Comparison of ENCODE assay signal across 8 mouse cellular contexts in genomic region chr19:5800632-5801431, GRCm38 (mm10). TPM values are rescaled to one million over a fixed set of nuclear protein-coding genes. Genes with fewer than 3 reads are reported as not detected.
DNase-seq lines count a peak whose midpoint lies in the region; ATAC-seq and TF ChIP-seq lines count a peak whose summit lies in the region.

No protein-coding gene starts in this region.

- no peaks in the 10 kb centered on the region for H3K27me3 ChIP-seq in ES-Bruce4 (ENCODE audit: control insufficient read depth, insufficient read depth, low read length, poor library complexity, severe bottlenecking)
- no peaks in the 10 kb centered on the region for H3K27me3 ChIP-seq in embryonic facial prominence, embryonic 12.5 days
- H3K27me3 ChIP-seq in hindbrain, embryonic 16.5 days (replicated peaks; ENCODE audit: control insufficient read depth, insufficient read depth, low read length), result no peaks in the 10 kb centered on the region
- no peaks in the 10 kb centered on the region for H3K27me3 ChIP-seq in midbrain, embryonic 10.5 days (ENCODE audit: low read depth, poor library complexity, severe bottlenecking)

- no peak for TF ChIP-seq CTCF in gastrocnemius, adult 2 months (IDR thresholded peaks at IDR 0.05)
- TF ChIP-seq CTCF in ES-Bruce4 (IDR thresholded peaks at IDR 0.05; ENCODE audit: low read depth, low read length), result no peak

- H3K4me1 ChIP-seq in ES-Bruce4 (ENCODE audit: control insufficient read depth, insufficient read depth, low read length), result peaks cover 2% of the 10 kb centered on the region
- peaks cover 34% of the 10 kb centered on the region for H3K4me1 ChIP-seq in embryonic facial prominence, embryonic 12.5 days
- peaks cover 26% of the 10 kb centered on the region for H3K4me1 ChIP-seq in hindbrain, embryonic 16.5 days (ENCODE audit: control insufficient read depth, insufficient read depth, low read depth, low read length)
- peaks cover 59% of the 10 kb centered on the region for H3K4me1 ChIP-seq in midbrain, embryonic 10.5 days

- H3K9ac ChIP-seq in ES-Bruce4 (ENCODE audit: low read depth, poor library complexity, severe bottlenecking), result peak overlapping the region; percentile 88
- H3K9ac ChIP-seq in embryonic facial prominence, embryonic 12.5 days, result peak overlapping the region; percentile 99
- peak overlapping the region; percentile 96 for H3K9ac ChIP-seq in hindbrain, embryonic 16.5 days (ENCODE audit: low read depth, low read length)

- H3K4me2 ChIP-seq in embryonic facial prominence, embryonic 12.5 days (replicated peaks), result peak overlapping the region; percentile 77
- peak overlapping the region; percentile 98 for H3K4me2 ChIP-seq in hindbrain, embryonic 16.5 days (ENCODE audit: low read length)

- H3K4me3 ChIP-seq in gastrocnemius, adult 2 months, result peak overlapping the region; percentile 80
- H3K4me3 ChIP-seq in ES-Bruce4 (ENCODE audit: low read depth, low read length), result peak overlapping the region; percentile 100
- H3K4me3 ChIP-seq in embryonic facial prominence, embryonic 12.5 days, result peak overlapping the region; percentile 100
- peak overlapping the region; percentile 97 for H3K4me3 ChIP-seq in hindbrain, embryonic 16.5 days (ENCODE audit: low read length)
- peak overlapping the region; percentile 99 for H3K4me3 ChIP-seq in midbrain, embryonic 10.5 days

- H3K9me3 ChIP-seq in ES-Bruce4 (replicated peaks; ENCODE audit: control insufficient read depth, insufficient read depth, low read length, poor library complexity, severe bottlenecking), result no peaks in the 10 kb centered on the region
- no peaks in the 10 kb centered on the region for H3K9me3 ChIP-seq in embryonic facial prominence, embryonic 12.5 days
- no peaks in the 10 kb centered on the region for H3K9me3 ChIP-seq in hindbrain, embryonic 16.5 days (ENCODE audit: control insufficient read depth, low read length)
- no peaks in the 10 kb centered on the region for H3K9me3 ChIP-seq in midbrain, embryonic 10.5 days (replicated peaks)

- peaks cover 54% of the 10 kb centered on the region for H3K36me3 ChIP-seq in ES-Bruce4 (ENCODE audit: control insufficient read depth, insufficient read depth, low read length, poor library complexity, severe bottlenecking)
- H3K36me3 ChIP-seq in embryonic facial prominence, embryonic 12.5 days, result peaks cover 34% of the 10 kb centered on the region
- peaks cover 17% of the 10 kb centered on the region for H3K36me3 ChIP-seq in hindbrain, embryonic 16.5 days (ENCODE audit: control insufficient read depth, insufficient read depth, low read length)
- peaks cover 53% of the 10 kb centered on the region for H3K36me3 ChIP-seq in midbrain, embryonic 10.5 days

- H3K27ac ChIP-seq in gastrocnemius, adult 2 months, result peak overlapping the region; percentile 100
- peak overlapping the region; percentile 79 for H3K27ac ChIP-seq in ES-Bruce4 (ENCODE audit: insufficient read depth, low read length)
- H3K27ac ChIP-seq in embryonic facial prominence, embryonic 12.5 days, result peak overlapping the region; percentile 99
- H3K27ac ChIP-seq in hindbrain, embryonic 16.5 days (ENCODE audit: low read depth, low read length), result peak overlapping the region; percentile 86
- H3K27ac ChIP-seq in midbrain, embryonic 10.5 days (replicated peaks), result peak overlapping the region; percentile 100

- under 1% methylated on average over 19 of the region's 19 CpGs for WGBS in embryonic facial prominence, embryonic 12.5 days
- WGBS in hindbrain, embryonic 16.5 days, result under 1% methylated on average over 19 of the region's 19 CpGs
- under 1% methylated on average over 19 of the region's 19 CpGs for WGBS in midbrain, embryonic 10.5 days

- TF ChIP-seq POLR2A in ES-Bruce4 (IDR thresholded peaks at IDR 0.05; ENCODE audit: insufficient read depth, low read length), result peak; percentile 87

- no peak for TF ChIP-seq EP300 in ES-Bruce4 (IDR thresholded peaks at IDR 0.05; ENCODE audit: insufficient read depth, low read depth, low read length)

- intact Hi-C loops in gastrocnemius, adult 2 months (cut with DNase I), result no loop called here
- intact Hi-C loops in gastrocnemius, postnatal 36 days (cut with DNase I), result no loop called here

- no peak for ATAC-seq in embryonic facial prominence, embryonic 12.5 days (ENCODE audit: insufficient number of reproducible peaks, insufficient read depth, low FRiP score, low TSS enrichment)
- no peak for ATAC-seq in hindbrain, embryonic 16.5 days

- peak; percentile 41 for DNase-seq in gastrocnemius, adult 2 months
- no peak for DNase-seq in gastrocnemius, postnatal 36 days
- DNase-seq in midbrain, embryonic 10.5 days (ENCODE audit: low spot score), result peak; percentile 63
- no peak for DNase-seq in layer of hippocampus, postnatal 14 days (ENCODE audit: low spot score in 2 of 2)
- DNase-seq in right cerebral cortex, adult 2 months (ENCODE audit: low spot score in 2 of 2), result no peak

RNA-seq across cellular contexts. Expression of gene Scyl1, which starts 29.6 kb away (rescaled TPM):
- 10 to 100 TPM; 71.2 to 78.6 TPM for total RNA-seq in gastrocnemius, adult 2 months (2021)
- 10 to 100 TPM; 70.8 to 71.1 TPM for total RNA-seq in gastrocnemius, postnatal 36 days (2021)
- polyA plus RNA-seq in ES-Bruce4 (2011; ENCODE audit: insufficient read depth, insufficient read length, low read depth, missing spikeins), result 37.1 and 42.8 TPM in 2 replicates
- polyA plus RNA-seq in embryonic facial prominence, embryonic 12.5 days (2016; fragmentation: Nextera tagmentation; extraction: Ambion mirVana), result 78.8 and 80.0 TPM in 2 replicates
- 83.2 and 93.9 TPM in 2 replicates for polyA plus RNA-seq in hindbrain, embryonic 16.5 days (2015; fragmentation: Nextera tagmentation; extraction: Ambion mirVana)
- 68.3 and 71.3 TPM in 2 replicates for polyA plus RNA-seq in midbrain, embryonic 10.5 days (2016; fragmentation: Nextera tagmentation; extraction: Ambion mirVana)
- total RNA-seq in layer of hippocampus, postnatal 14 days (2021), result 10 to 100 TPM; 73.6 to 75.1 TPM

Comparison
In these comparisons a context has a peak if more than half of its experiments do, and no peak if none do; other contexts are left out.
1. DNase-seq: peak in gastrocnemius, adult 2 months (single experiment) and midbrain, embryonic 10.5 days (single experiment); none in gastrocnemius, postnatal 36 days (0 of 2), layer of hippocampus, postnatal 14 days (0 of 2) and right cerebral cortex, adult 2 months (0 of 2).
2. Peak in every context shown above with its lines, with median percentiles within 50 percentile points of each other: H3K27ac ChIP-seq, H3K4me3 ChIP-seq and H3K9ac ChIP-seq.